Mouse (Mus musculus) embryonic facial prominence, embryonic 13.5 days (tissue): ENCODE measurements around the gene Trim39. TPM values are rescaled to one million over a fixed set of nuclear protein-coding genes. Genes with fewer than 3 reads are reported as not detected.

Source experiments
- polyA plus RNA-seq: library from polyadenylated mRNA; unstranded; fragments of >200 nt; fragmentation: Nextera tagmentation; extraction: Ambion mirVana; gene quantifications from 2 replicates; pipeline ENCODE4 v1.2.1, GENCODE M21; 2015

Trim39 gene
- polyA plus RNA-seq, 1 experiment from 2014 or later: 22.4 TPM

Other genes starting within 250 kb of the Trim39 start
- 18.8 and 21.6 TPM in 2 replicates for gene H2-T23, start 239.4 kb downstream of the Trim39 start, polyA plus RNA-seq
- 20.1 and 21.0 TPM in 2 replicates for gene H2-T22, start 229.5 kb downstream of the Trim39 start, polyA plus RNA-seq
- gene Gm6034, start 229.3 kb downstream of the Trim39 start, polyA plus RNA-seq: not detected in 2 replicates
- gene Gm11127, start 213.9 kb downstream of the Trim39 start, polyA plus RNA-seq: not detected in 2 replicates
- gene Gm19684, start 150.6 kb downstream of the Trim39 start, polyA plus RNA-seq: not detected in 2 replicates
- not detected in 2 replicates for gene Gm7030, start 142.8 kb downstream of the Trim39 start, polyA plus RNA-seq
- gene Gm8909, start 103.7 kb downstream of the Trim39 start, polyA plus RNA-seq: 0.26 TPM in 1 of 2 replicates, not detected in the other
- gene H2-T3, start 82.0 kb downstream of the Trim39 start, polyA plus RNA-seq: 0.80 TPM in 1 of 2 replicates, not detected in the other
- gene Rpp21, start 14.2 kb downstream of the Trim39 start, polyA plus RNA-seq: 92.3 and 118 TPM in 2 replicates
- 0.23 TPM in 1 of 2 replicates, not detected in the other for gene H2-M10.2, start 14.2 kb upstream of the Trim39 start, polyA plus RNA-seq
- gene H2-M10.1, start 53.9 kb upstream of the Trim39 start, polyA plus RNA-seq: not detected in 2 replicates
- not detected in 2 replicates for gene H2-M10.3, start 96.2 kb upstream of the Trim39 start, polyA plus RNA-seq
- gene H2-M10.4, start 190.1 kb upstream of the Trim39 start, polyA plus RNA-seq: not detected in 2 replicates